Mouse (Mus musculus) heart, adult 2 months (tissue): ENCODE results near the gene Gls2.

Experiments
- CTCF ChIP-seq: fragments of 200-600 bp; IDR thresholded peaks from 2 replicates; pipeline ENCODE4 v1.8.1; 2022; ENCODE audit warnings: antibody characterized with exemption, mild to moderate bottlenecking, moderate library complexity
- POLR2A ChIP-seq: fragments of 200-500 bp; IDR thresholded peaks from 2 replicates; pipeline ENCODE4 v1.6.1; 2011; ENCODE audit warnings: mild to moderate bottlenecking, low read depth, low read length, control low read depth; ENCODE audit not compliant: insufficient read depth

- TF ChIP-seq CTCF (no peak), POLR2A (no peak)
Measured at GRCm38 (mm10) chr10:128144961-128145360, 49.3 kb upstream of the Gls2 start.
